Mouse (Mus musculus): ENCODE data around the gene Otud1. TPM values are rescaled to one million over a fixed set of nuclear protein-coding genes. Genes with fewer than 3 reads are reported as not detected.
A peak's percentile ranks its signal among the peaks of the same experiment; 100 is the strongest.

The Otud1 gene
- polyA plus RNA-seq, 1 experiment from 2014 or later, result 1.3 TPM

- peak; percentile 89 for ATAC-seq
- Histone ChIP-seq H3K27ac (peak overlapping the region; percentile 91), H3K4me1 (replicated peaks) (peaks cover 9% of the 10 kb centered on the region; the same call in 1 of the 2 replicates), H3K4me3 (replicated peaks) (peak overlapping the region; percentile 77), H3K9me3 (no peaks in the 10 kb centered on the region), H3K27me3 (replicated peaks) (no peaks in the 10 kb centered on the region), H3K9ac (peak overlapping the region; percentile 69), H3K4me2 (replicated peaks) (peak overlapping the region; percentile 88), H3K36me3 (no peaks in the 10 kb centered on the region)
- under 1% methylated on average over 100 of the region's 108 CpGs for WGBS
Measured at GRCm38 (mm10) chr2:19657881-19658589, 483 bp downstream of the Otud1 start.

GRCm38 (mm10) chr2:19658661-19659384, 1.3 kb downstream of the Otud1 start:
- peak overlapping the region; percentile 88 for H3K4me2 ChIP-seq (replicated peaks)
- H3K27me3 ChIP-seq (replicated peaks), result no peaks in the 10 kb centered on the region
- WGBS, result 3% methylated on average over 49 of the region's 49 CpGs
- no peak overlapping the region for H3K27ac ChIP-seq
- no peaks in the 10 kb centered on the region for H3K36me3 ChIP-seq
- peaks cover 9% of the 10 kb centered on the region; the same call in 1 of the 2 replicates for H3K4me1 ChIP-seq (replicated peaks)
- no peaks in the 10 kb centered on the region for H3K9me3 ChIP-seq
- no peak for ATAC-seq
- peak overlapping the region; percentile 69 for H3K9ac ChIP-seq
- peak overlapping the region; percentile 77 for H3K4me3 ChIP-seq (replicated peaks)

- no peak for ATAC-seq
- no peaks in the 10 kb centered on the region for H3K9me3 ChIP-seq
Measured at GRCm38 (mm10) chr2:19660875-19661274, 3.3 kb downstream of the Otud1 start.

GRCm38 (mm10) chr2:19663146-19663848, 5.7 kb downstream of the Otud1 start:
- Histone ChIP-seq H3K9ac (no peak overlapping the region), H3K4me3 (replicated peaks) (no peak overlapping the region), H3K4me2 (replicated peaks) (no peak overlapping the region), H3K4me1 (replicated peaks) (peaks cover 9% of the 10 kb centered on the region; the same call in 1 of the 2 replicates), H3K36me3 (no peaks in the 10 kb centered on the region), H3K9me3 (no peaks in the 10 kb centered on the region), H3K27me3 (replicated peaks) (no peaks in the 10 kb centered on the region), H3K27ac (no peak overlapping the region)
- no peak for ATAC-seq
- 78% methylated on average over 4 of the region's 4 CpGs for WGBS

More at GRCm38 (mm10) chr2:19660875-19661274, 3.3 kb downstream of the Otud1 start:
- peaks cover 9% of the 10 kb centered on the region; the same call in 1 of the 2 replicates for H3K4me1 ChIP-seq (replicated peaks)
- no peak overlapping the region for H3K4me3 ChIP-seq (replicated peaks)
- no peaks in the 10 kb centered on the region for H3K36me3 ChIP-seq
- H3K9ac ChIP-seq, result no peak overlapping the region
- no peaks in the 10 kb centered on the region for H3K27me3 ChIP-seq (replicated peaks)
- no peak overlapping the region for H3K27ac ChIP-seq
- H3K4me2 ChIP-seq (replicated peaks), result no peak overlapping the region

- no peak overlapping the region for H3K9ac ChIP-seq
- WGBS, result 60% methylated on average over 6 of the region's 6 CpGs
- no peak overlapping the region for H3K27ac ChIP-seq
- peaks cover 3% of the 10 kb centered on the region; the same call in 1 of the 2 replicates for H3K4me1 ChIP-seq (replicated peaks)
- ATAC-seq, result 0 out of 2 replicates have a peak, but pooled peaks have one; percentile 34
- H3K36me3 ChIP-seq, result no peaks in the 10 kb centered on the region
- no peak overlapping the region for H3K4me2 ChIP-seq (replicated peaks)
- H3K27me3 ChIP-seq (replicated peaks), result no peaks in the 10 kb centered on the region
- H3K4me3 ChIP-seq (replicated peaks), result no peak overlapping the region
- no peaks in the 10 kb centered on the region for H3K9me3 ChIP-seq
Measured at GRCm38 (mm10) chr2:19664147-19664546, 6.6 kb downstream of the Otud1 start.

- H3K4me2 ChIP-seq (replicated peaks), result no peak overlapping the region
- 51% methylated on average over 7 of the region's 7 CpGs for WGBS
- H3K9ac ChIP-seq, result no peak overlapping the region
- no peak for ATAC-seq
- no peak overlapping the region for H3K4me3 ChIP-seq (replicated peaks)
- H3K27me3 ChIP-seq (replicated peaks), result no peaks in the 10 kb centered on the region
- H3K36me3 ChIP-seq, result no peaks in the 10 kb centered on the region
- no peaks in the 10 kb centered on the region for H3K9me3 ChIP-seq
- no peak overlapping the region for H3K27ac ChIP-seq
- H3K4me1 ChIP-seq (replicated peaks), result no peaks in the 10 kb centered on the region
Measured at GRCm38 (mm10) chr2:19664555-19665475, 7.3 kb downstream of the Otud1 start.

- Histone ChIP-seq H3K4me3 (replicated peaks) (no peak overlapping the region), H3K9ac (no peak overlapping the region), H3K27me3 (replicated peaks) (no peaks in the 10 kb centered on the region), H3K27ac (no peak overlapping the region), H3K4me2 (replicated peaks) (no peak overlapping the region), H3K4me1 (replicated peaks) (no peaks in the 10 kb centered on the region), H3K36me3 (no peaks in the 10 kb centered on the region), H3K9me3 (no peaks in the 10 kb centered on the region)
- 44% methylated on average over 3 of the region's 3 CpGs for WGBS
- no peak for ATAC-seq
Measured at GRCm38 (mm10) chr2:19665841-19666240, 8.3 kb downstream of the Otud1 start.

GRCm38 (mm10) chr2:19670851-19671688, 13.5 kb downstream of the Otud1 start:
- ATAC-seq, result no peak
- no peaks in the 10 kb centered on the region for H3K9me3 ChIP-seq
- H3K36me3 ChIP-seq, result no peaks in the 10 kb centered on the region
- no peak overlapping the region for H3K4me3 ChIP-seq (replicated peaks)
- no peak overlapping the region for H3K27ac ChIP-seq
- H3K9ac ChIP-seq, result no peak overlapping the region
- H3K4me2 ChIP-seq (replicated peaks), result no peak overlapping the region
- H3K27me3 ChIP-seq (replicated peaks), result no peaks in the 10 kb centered on the region
- no peaks in the 10 kb centered on the region for H3K4me1 ChIP-seq (replicated peaks)
- WGBS, result 76% methylated on average over 13 of the region's 13 CpGs

GRCm38 (mm10) chr2:19682997-19683396, 25.4 kb downstream of the Otud1 start:
- no peak for ATAC-seq
- no peak overlapping the region for H3K27ac ChIP-seq
- WGBS, result 39% methylated on average over 3 of the region's 3 CpGs

GRCm38 (mm10) chr2:19685489-19686147, 28.1 kb downstream of the Otud1 start:
- Histone ChIP-seq H3K27me3 (replicated peaks) (no peaks in the 10 kb centered on the region), H3K4me3 (replicated peaks) (no peak overlapping the region), H3K4me2 (replicated peaks) (no peak overlapping the region), H3K36me3 (no peaks in the 10 kb centered on the region), H3K9me3 (no peaks in the 10 kb centered on the region), H3K9ac (no peak overlapping the region), H3K4me1 (replicated peaks) (no peaks in the 10 kb centered on the region), H3K27ac (no peak overlapping the region)
- WGBS, result 39% methylated on average over 14 of the region's 14 CpGs
- no peak for ATAC-seq

More at GRCm38 (mm10) chr2:19682997-19683396, 25.4 kb downstream of the Otud1 start:
- no peak overlapping the region for H3K4me3 ChIP-seq (replicated peaks)
- no peaks in the 10 kb centered on the region for H3K27me3 ChIP-seq (replicated peaks)
- no peak overlapping the region for H3K9ac ChIP-seq
- H3K9me3 ChIP-seq, result no peaks in the 10 kb centered on the region
- no peak overlapping the region for H3K4me2 ChIP-seq (replicated peaks)
- no peaks in the 10 kb centered on the region for H3K36me3 ChIP-seq
- no peaks in the 10 kb centered on the region for H3K4me1 ChIP-seq (replicated peaks)
